Mouse (Mus musculus) left cerebral cortex, postnatal 36 days (tissue): ENCODE measurements at regions not wholly inside any gene's neighbourhood (a gene's known extent, or its start where the extent isn't known, plus 50 kb on each side); places are given as distances from the start of the nearest gene placed in this dataset.

Source experiments
- DNase-seq, 2 experiments: peaks; one replicate each; pipeline ENCODE4 v3.0.0; 2021 to 2022; ENCODE audit warnings: low spot score in 2 of 2, mixed read lengths in 1 of 2
- intact Hi-C: fragments of 180-260 bp; cut with DNase I; formaldehyde crosslinking; loops from one replicate; pipeline ENCODE4 v1.15.1; 2025

DNA sequence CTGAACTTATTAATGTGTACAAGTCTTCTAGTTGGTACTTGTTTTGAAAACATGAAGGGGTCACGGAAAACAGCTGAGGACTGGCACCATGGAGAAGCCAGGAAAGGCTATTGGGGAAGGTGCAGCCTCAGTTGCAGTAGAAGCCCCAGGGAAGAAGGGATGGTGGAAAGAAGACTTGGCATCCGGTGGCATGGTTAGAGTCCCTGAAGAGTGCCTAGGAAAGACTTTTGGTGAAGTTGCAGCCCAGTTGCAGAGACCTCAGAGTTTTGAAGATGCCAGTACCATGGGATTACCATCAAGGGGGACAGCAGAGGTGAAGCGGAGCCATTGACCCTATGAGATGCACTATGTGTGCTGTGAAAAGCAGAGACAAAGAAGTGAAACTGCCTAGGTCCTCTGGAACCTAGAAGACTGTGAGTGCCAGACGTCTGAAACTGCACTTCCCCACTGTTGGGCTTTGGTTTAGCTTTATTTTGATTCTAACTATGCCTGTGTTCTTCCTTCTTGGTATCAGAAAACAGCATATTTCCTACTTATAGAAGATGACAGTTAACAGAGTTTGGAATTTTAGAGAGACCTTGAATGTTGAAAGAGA is 96.9 kb upstream of the Zfp648 start:
- intact Hi-C loops = no loop called here
- DNase-seq = no peak

DNA sequence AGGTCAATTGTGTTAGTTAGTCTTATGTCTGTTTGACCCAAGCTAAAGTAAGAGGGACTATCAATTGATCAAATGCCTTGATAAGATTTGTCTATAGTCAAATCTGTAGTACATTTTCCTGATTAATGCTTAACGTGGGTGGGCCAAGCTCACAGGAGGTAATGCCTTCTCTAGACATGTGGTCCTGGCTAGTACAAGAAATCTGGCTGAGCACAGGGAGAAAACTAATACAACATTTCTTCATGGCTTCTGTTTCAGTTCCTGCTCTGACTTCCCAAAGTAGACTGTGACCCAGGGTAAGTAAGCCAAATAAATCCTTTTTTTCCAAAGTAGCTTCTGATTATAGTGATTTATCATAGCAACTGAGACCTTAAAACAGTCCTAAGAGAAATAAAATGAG is 96.2 kb upstream of the Zfp648 start:
- intact Hi-C loops = no loop called here
- no peak for DNase-seq

DNA sequence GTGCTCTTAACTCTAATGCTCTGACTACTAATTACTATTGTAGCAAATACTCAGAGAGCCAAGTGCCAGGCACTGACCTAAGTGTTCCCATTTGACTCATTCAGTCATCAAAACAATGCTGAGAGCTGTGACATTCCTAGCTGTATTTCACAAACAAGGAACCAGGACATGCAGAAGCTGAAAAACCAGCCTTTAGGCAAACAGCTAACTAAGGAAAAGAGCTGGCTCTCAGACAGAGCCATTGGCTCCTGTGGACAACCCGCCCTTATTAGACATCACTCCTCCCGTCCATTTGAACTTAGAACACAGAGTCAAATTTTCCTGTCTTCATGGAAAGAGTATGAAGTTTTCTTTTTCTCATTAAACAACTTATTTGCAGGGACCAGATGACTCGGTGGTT is 88.5 kb upstream of the Zfp648 start:
- DNase-seq = no peak
- intact Hi-C loops = no loop called here

DNA sequence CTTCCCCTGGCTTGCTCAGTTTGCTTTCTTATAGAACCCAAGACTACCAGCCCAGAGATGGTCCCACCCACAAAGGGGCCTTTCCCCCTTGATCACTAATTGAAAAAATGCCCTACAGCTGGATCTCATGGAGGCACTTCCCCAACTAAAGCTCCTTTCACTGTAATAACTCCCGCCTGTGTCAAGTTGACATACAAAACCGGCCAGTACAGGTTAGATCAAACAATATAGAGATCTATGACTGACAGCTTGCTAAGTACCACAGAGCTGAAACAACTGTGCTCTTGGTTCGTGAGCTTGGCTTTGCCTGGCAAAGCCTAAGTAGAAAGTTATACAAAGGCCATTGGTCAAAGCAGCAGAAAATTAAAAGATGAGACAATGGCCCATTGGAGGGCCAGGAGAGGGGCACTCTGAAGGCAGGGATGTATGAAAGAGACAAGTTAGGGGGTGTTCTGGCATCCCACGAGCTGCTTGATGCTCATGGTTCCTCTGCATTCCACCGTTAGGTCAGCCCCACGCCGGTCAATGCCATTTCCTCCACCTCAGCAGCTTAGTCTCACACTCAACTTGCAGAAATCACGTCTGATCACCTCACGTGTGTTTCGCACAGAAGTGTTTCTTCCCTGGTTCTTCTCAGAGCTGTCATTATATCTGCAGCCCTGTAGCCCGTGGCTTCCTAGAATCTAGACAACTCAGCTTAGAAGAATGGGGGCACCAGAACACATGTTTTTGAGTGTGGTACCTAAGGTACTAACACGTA is 87.5 kb upstream of the Zfp648 start:
- intact Hi-C loops = no loop called here
- DNase-seq = no peak

DNA sequence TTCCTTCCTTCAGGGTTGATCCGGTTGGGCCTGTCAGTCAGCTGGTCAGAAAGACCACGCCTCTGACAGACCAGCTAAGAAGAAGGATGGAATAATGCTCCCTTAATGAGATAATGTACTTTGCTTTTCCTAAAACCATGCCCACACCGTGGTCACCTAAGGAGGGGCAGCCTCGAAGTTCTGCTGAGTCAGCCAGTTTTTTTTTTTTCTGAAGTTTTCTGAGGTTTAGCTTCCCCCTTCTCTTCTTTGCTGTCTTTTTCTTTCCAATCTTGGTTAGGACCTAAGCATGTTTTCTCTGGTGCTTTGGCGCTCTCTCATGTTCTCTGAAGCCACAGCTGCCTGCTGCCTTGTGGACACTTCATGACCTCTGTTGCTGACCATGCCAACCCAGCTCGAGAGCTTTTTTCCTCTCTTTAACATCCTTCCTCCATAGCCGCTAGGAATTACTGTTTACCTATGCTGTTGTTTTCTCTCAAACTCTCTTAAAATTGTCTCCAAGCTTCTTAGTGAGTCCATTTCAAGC is 84.7 kb upstream of the Zfp648 start:
- intact Hi-C loops = loop anchor here (5.0 kb wide), 2 partner anchors 39 to 41 kb away; no protein-coding TSS in a partner anchor
- DNase-seq = no peak

DNA sequence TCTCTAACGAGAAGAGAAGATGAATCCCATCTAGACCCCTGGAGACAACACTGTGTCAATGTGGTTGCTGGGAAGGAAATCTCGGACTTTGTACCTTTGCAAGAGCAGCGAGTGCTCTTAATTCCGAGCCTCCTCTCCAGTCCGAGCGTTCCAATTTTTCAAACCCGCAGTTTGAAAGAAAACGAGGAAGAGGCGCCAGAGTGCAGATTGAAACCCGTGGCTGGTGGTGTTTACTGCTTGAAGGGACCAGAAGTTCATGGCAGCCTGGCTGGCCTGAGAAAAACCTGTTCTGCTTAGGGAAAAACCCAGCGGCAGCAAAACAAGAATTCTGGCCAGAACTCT is 83.7 kb upstream of the Zfp648 start:
- intact Hi-C loops = loop anchor here (5.0 kb wide), 2 partner anchors 40 kb away; no protein-coding TSS in a partner anchor
- no peak for DNase-seq

DNA sequence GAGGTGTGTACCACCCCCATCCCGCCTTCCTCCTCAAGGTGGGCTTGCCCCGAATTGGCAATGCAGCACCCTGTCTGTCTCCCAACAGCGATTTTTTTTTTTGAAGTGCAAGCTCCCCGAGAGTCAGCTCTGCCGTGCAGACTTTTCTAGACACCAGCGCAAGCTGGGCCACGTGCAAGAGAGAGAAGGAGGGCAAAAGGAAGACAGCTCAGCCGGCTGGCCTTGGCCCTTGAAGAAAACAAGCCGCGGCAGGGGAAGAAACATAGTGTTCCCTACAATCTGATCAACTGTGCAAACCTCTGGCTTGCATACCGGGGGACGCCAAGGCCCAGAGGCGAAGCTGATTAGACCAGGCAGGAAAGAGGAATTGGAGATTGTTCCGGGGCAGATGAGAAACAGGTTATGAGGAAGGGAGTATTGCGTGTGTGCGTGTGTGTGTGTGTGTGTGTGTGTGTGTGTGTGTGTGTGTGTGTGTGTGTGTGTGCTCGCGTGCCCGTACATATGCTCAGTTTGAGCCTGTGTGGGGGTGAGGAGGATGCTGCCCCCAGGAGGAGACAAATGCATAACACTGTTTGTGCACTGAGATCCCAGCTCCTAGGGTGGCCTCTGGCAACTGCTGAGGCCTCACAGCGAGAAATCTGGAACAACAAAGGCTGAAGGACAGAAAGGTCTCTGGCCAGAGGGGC is 83.2 kb upstream of the Zfp648 start:
- intact Hi-C loops = loop anchor here (1.0 to 5.0 kb wide), 4 partner anchors 39 to 221 kb away; no protein-coding TSS in a partner anchor
- peak; percentile 49 to 55 for DNase-seq

DNA sequence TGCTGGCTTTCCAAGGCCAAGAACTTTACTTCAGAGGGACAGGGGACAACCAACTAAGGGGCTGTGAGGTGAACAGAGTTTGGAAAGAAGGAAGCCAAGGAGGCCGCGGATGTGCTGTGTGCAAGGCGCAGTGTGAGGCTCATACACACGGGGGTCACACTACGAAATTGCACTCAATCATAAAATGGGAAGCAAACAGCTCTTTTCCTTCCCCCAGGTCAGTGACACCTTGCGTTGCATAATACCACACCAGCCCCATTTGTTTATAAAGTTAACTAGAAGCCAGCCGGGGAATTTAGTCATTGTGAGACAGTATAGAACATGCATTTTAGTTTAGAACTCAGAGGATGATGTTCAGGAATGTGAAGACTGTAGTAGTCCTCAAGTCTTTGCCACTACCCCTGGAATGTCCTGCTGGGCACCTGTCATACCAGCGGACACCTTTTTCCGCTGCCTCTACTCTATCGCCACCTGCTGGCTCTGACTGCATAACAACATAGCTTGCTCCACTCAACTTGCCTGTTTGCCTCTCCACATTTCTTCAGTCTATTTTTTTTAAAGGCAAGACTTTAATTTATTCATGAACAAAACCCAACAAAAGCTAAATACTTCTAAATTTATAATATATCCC is 82.5 kb upstream of the Zfp648 start:
- intact Hi-C loops = loop anchor here (1.0 to 5.0 kb wide), 4 partner anchors 39 to 221 kb away; no protein-coding TSS in a partner anchor
- peak; percentile 58 to 63 for DNase-seq

DNA sequence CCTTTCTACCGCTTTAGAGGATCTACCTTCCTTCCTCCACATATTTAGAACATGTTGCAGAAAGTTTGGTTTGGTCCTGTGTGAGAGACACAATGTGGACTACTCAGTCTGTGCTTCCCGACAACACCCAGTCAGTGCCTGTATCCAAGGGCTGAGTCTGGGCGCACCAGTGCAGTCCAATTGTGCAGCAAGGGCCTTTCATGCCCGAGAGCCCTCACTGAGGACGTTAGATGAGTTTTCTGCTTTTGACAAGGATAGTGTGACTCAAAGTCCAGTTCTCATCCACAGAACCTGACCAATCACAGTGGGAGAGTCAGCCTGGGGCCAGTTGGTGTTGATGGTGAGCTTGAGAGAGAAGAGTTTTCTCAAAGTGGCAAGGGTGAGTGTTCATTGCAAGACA is 81.4 kb upstream of the Zfp648 start:
- no peak for DNase-seq
- intact Hi-C loops = loop anchor here (2.0 to 5.0 kb wide), 3 partner anchors 38 to 87 kb away; no protein-coding TSS in a partner anchor

DNA sequence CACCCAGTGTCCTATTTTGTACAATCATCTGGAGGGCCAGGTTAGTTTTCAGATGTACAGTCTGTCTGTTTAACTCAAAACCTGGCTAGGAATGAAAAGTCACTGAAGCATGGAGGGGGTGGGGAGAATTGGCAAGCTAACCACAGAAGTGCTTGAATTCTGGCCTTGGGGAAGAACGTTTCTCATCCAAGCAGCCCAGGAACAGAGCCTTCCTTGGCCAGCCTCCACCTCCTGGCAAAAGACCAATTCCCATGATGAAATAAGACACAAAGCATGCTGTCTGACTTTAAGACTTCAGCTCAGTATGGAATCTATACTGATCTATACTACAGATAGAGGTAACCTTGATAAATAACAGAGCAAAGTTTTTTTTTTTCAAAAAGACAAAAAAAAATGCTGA is 80.3 kb upstream of the Zfp648 start:
- intact Hi-C loops = no loop called here
- peak; percentile 30 to 60 for DNase-seq

DNA sequence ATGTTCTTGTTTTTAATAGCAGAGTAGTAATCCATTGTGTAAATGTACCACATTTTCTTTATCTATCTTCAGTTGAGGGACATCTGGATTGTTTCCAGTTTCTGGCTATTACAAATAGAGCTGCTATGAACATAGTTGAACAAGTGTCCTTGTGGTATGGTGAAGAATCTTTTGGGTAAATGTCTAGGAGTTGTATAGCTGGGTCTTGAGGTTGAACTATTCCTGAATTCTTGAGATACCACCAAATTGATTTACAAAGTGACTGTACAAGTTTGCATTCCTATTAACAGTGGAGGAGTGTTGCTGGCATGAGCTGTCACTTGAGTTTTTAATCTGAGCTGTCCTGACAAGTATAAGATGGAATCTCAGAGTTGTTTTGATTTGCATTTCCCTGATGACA is 76.0 kb upstream of the Zfp648 start:
- no peak for DNase-seq
- intact Hi-C loops = no loop called here

DNA sequence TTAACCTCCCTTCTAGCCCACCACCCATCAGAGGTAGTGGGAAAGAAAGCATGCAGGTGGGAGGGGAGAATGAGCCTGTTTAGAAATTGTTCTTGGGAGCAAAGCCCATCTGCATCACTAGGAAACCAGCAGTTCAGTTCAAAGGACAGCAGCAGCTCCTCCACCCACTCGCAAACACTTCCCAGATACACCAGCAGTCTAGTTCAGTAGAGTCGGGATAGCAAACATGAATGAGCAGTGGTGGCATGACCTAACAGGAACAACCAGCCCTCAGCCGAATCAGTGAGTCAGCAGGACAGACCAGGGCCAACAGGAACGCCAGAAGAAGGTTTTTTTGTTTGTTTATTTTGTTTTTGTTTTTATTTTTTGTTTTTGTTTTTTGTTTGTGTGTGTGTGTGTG is 74.5 kb upstream of the Zfp648 start:
- DNase-seq = no peak
- intact Hi-C loops = no loop called here

DNA sequence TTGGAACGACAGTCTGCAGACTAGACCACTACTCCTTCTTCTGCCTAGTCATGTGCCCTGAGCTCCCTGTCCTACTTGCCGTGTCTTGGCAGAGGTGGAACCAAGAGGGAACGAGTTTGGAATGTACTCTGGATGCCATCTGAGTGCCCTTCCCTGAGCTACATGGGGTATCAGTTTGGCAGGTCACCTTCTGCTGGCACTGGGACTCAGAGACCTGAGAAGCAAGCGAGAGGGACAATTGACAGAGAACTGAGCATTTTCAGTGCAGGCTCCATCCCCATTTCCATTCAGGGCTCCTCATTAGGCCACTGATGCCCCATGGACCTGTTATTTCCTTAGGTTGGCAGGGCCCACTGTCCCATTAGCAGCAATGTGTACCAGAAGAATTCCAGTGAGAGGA is 61.5 kb upstream of the Zfp648 start:
- intact Hi-C loops = loop anchor here (2.0 kb wide), 1 partner anchor 17 kb away; no protein-coding TSS in a partner anchor
- peak; percentile 26 to 34 for DNase-seq

DNA sequence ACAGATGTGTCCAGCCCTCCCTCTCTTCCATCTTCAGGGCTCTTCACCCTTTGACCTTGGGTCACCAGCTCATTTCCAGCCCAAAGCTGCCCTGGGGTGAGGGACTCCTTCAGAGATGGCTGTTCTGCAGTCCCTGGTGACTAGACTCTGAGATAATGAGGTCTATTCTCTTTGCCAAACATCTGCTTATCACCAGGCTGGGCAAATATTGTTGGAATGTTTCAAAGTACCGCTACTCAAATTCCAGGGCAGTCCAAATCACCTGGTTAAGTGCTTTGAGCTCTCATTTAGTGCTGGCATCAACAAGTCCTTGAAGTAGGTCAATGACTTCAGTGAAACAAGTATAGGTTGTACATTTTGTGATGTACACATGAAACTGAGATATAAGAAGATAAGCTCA is 57.3 kb upstream of the Zfp648 start:
- no peak for DNase-seq
- intact Hi-C loops = no loop called here

DNA sequence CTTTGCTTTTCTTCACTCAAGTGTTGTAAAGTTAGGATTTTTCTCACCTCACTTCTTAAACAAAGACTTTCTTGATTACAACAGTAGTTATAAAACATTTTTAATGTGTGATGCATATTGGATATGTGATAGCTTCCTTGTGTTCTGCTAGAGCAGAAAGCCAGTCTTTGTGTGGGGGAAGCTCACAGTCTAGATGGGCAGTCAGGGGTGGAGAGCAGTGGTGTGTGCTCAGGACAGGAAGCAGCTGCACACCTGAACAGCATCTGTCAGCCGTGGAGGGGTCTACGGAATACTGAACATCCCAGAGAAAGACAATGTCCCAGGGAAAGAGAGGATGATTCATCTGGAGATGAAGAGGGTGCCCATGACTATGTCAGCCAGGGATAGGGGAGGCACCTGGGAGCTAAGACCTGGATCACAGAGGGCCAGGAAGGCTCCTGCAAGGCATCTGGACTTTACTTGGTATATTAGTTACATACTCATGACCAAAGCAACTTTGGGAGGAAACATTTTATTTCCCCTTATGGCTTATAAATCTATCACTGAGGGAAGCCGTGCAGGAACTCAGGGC is 53.9 kb upstream of the Zfp648 start:
- DNase-seq = no peak
- intact Hi-C loops = no loop called here

DNA sequence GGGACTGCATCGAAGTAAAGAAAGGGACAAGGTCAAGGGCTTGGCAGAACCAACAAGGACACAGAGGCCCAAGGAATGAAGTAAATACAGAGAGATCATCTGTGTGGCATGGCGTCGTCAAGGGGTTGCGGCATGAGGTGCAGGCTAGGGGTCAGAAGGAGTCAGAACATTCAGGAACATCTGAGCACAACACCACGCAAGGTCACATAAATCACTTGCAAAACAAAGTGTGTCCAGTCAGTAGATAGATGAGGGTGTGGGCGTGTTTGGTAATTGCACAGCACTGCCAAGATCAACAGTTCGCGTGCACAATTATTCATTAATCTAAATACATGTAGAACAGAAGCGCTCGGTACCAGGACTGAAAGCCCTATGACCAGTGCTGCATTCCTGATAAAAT is 52.0 kb upstream of the Zfp648 start:
- no peak for DNase-seq
- intact Hi-C loops = no loop called here

DNA sequence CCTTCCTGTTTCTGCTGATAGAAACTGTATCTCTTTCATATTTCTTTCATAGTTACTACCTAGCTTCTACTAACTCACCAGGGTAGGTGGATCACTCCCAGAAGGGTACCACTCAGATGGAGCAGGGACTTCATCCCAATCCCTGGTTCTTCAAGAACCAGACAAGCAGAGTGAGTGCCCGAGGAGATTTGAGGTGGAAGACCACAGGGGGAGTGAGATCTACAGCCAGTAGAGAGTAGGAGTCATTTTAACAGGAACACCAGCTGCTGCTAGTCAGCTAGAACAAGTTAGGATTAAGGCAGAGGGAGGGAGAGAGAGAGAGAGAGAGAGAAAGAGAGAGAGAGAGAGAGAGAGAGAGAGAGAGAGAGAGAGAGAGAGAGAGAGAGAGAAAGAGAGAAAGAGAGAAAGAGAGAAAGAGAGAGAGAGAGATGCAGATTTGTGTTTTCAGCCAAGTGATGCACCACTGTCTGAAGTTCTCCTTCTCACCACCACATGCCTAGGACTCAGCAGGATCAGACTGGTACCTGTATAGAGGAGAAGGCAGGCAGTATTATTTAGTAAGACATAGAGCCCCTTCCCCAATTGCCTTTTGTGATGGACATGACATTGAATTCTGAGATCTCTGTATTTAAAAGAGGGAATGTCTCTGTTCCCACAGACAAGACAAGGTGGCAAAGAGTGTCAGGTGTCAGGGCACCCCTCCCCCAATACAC is 51.4 kb upstream of the Zfp648 start:
- DNase-seq = no peak
- intact Hi-C loops = no loop called here

DNA sequence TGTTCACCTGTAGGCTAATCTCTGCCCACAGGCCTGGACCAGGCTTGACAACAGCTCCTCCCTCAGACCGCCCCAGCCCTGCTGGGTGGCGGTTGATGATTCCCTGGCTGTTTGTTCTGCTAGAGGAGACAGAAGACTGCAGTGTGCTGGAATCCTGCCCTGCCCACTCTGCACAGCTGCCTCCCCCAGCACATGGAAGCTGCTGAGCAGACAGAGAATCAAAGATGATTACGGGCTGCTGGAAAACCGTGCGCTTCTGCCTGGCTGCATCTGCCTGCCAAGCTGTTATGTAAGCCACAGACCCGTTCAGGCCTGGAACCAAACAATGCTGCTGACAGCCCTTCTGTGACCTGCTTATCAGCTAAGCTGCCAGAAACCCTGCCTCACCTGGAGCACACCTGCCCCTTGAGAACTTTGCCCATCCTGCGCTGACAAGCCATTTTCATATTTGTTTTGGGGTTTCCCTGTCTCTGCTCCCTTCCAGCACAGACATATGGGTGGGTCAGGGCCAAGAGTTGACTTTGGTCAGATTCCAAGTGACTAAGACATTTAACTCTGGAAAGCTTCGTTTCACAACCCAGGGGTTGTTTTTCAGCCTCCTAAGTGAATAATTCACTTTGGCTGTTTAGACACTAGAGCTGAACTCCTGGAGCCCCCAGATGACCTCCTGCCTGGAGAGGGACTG is 50.7 kb upstream of the Zfp648 start:
- intact Hi-C loops = no loop called here
- peak; percentile 87 to 88 for DNase-seq
